In genomic region chr11:86403845-86404244, GRCm38 (mm10) we compare ENCODE assay signal across 17 mouse cellular contexts. TPM values are rescaled to one million over a fixed set of nuclear protein-coding genes. Genes with fewer than 3 reads are reported as not detected.
DNase-seq lines count a peak whose midpoint lies in the region; ATAC-seq and TF ChIP-seq lines count a peak whose summit lies in the region.
"Had no signal": no experiment of that assay in that cellular context is flagged by ENCODE, and none has a peak within 500 bp of the region (broad histone marks: within the 10 kb centered on the region; RNA-seq: fewer than 3 reads in every experiment).

No protein-coding gene starts in this region.

- H3K27ac ChIP-seq in heart, adult 2 months, result no peak overlapping the region
- no peak overlapping the region for H3K27ac ChIP-seq in CH12.LX (ENCODE audit: insufficient read depth, low read depth)
- H3K27ac ChIP-seq: embryonic facial prominence, embryonic 10.5 days; forebrain, embryonic 13.5 days; heart, embryonic 13.5 days; hindbrain, embryonic 15.5 days had no signal

- 92% methylated on average over 2 of the region's 2 CpGs for WGBS in heart, adult 2 months

- peaks cover 15% of the 10 kb centered on the region for H3K9me3 ChIP-seq in CH12.LX (replicated peaks; ENCODE audit: low read length)
- H3K9me3 ChIP-seq: embryonic facial prominence, embryonic 10.5 days; forebrain, embryonic 13.5 days; heart, embryonic 13.5 days; hindbrain, embryonic 15.5 days had no signal

- in situ Hi-C loops in CH12.LX (cut with MboI; ENCODE audit: low pct_ligation_motif_present, low pct_unique_long_range_greater_than_20kb, low sequenced_read_pairs), result no loop called here

- TF ChIP-seq CTCF in heart, adult 2 months (IDR thresholded peaks at IDR 0.05), result no peak
- TF ChIP-seq CTCF in CH12.LX (conservative IDR thresholded peaks at IDR 0.05 in 1 of 2, IDR thresholded peaks at IDR 0.05 in 1 of 2; ENCODE audit: low read depth in 2 of 2, low read length in 2 of 2), result no peak

- H3K4me3 ChIP-seq in heart, adult 2 months, result no peak overlapping the region
- H3K4me3 ChIP-seq in CH12.LX (replicated peaks in 1 of 3; ENCODE audit: low read depth in 2 of 3, low read length in 2 of 3, poor library complexity in 1 of 3), result no peak overlapping the region
- H3K4me3 ChIP-seq: embryonic facial prominence, embryonic 10.5 days; forebrain, embryonic 13.5 days; heart, embryonic 13.5 days; hindbrain, embryonic 15.5 days had no signal

- H3K9ac ChIP-seq in heart, adult 2 months (ENCODE audit: low read depth, low read length), result no peak overlapping the region
- no peak overlapping the region for H3K9ac ChIP-seq in CH12.LX (ENCODE audit: insufficient read depth, low read depth)
- H3K9ac ChIP-seq: forebrain, embryonic 13.5 days; forebrain, postnatal 0 days; heart, embryonic 13.5 days; hindbrain, embryonic 15.5 days had no signal

- dilution Hi-C loops in CH12.LX (cut with MboI; ENCODE audit: extremely low pct_ligation_motif_present, extremely low pct_unique_long_range_greater_than_20kb, low sequenced_read_pairs), result no loop called here

- H3K36me3 ChIP-seq in heart, adult 2 months (ENCODE audit: control insufficient read depth, insufficient read depth, low read length), result no peaks in the 10 kb centered on the region
- no peaks in the 10 kb centered on the region for H3K36me3 ChIP-seq in CH12.LX (replicated peaks in 1 of 2; ENCODE audit: control insufficient read depth in 1 of 2, insufficient read depth in 1 of 2, low read length in 1 of 2)
- H3K36me3 ChIP-seq: embryonic facial prominence, embryonic 10.5 days; heart, embryonic 13.5 days; hindbrain, embryonic 15.5 days had no signal

- no peak for TF ChIP-seq EP300 in heart, adult 2 months (IDR thresholded peaks at IDR 0.05; ENCODE audit: insufficient read depth, low read depth, low read length)
- no peak; the same call in 1 of the 2 replicates for TF ChIP-seq EP300 in CH12.LX (IDR thresholded peaks at IDR 0.05; ENCODE audit: low read length)

- H3K4me2 ChIP-seq in CH12.LX (ENCODE audit: insufficient read depth, low read depth, poor library complexity, severe bottlenecking), result 0 out of 2 replicates have a peak overlapping the region, but pooled peaks have one; percentile 9
- H3K4me2 ChIP-seq: forebrain, embryonic 13.5 days; heart, embryonic 13.5 days; hindbrain, embryonic 15.5 days had no signal

- TF ChIP-seq POLR2A in heart, adult 2 months (IDR thresholded peaks at IDR 0.05; ENCODE audit: insufficient read depth, low read depth, low read length), result no peak
- TF ChIP-seq POLR2A in CH12.LX (IDR thresholded peaks at IDR 0.05; ENCODE audit: low read depth, low read length), result no peak

- H3K4me1 ChIP-seq in heart, adult 2 months (ENCODE audit: control insufficient read depth, insufficient read depth, low read length), result no peaks in the 10 kb centered on the region; the same call in 1 of the 2 replicates
- H3K4me1 ChIP-seq in CH12.LX (ENCODE audit: control insufficient read depth in 1 of 2, insufficient read depth in 2 of 2), result peaks cover 17 to 49% of the 10 kb centered on the region in 2 experiments
- H3K4me1 ChIP-seq: forebrain, embryonic 13.5 days; hindbrain, embryonic 15.5 days had no signal

- TF ChIP-seq RAD21 in CH12.LX (IDR thresholded peaks at IDR 0.05; ENCODE audit: low read depth, low read length), result no peak

- H3K79me2 ChIP-seq in heart, adult 2 months (replicated peaks; ENCODE audit: control insufficient read depth, insufficient read depth, low read length), result no peaks in the 10 kb centered on the region
- H3K79me2 ChIP-seq in CH12.LX (replicated peaks; ENCODE audit: control insufficient read depth, extremely low read depth, insufficient read depth, poor library complexity, severe bottlenecking), result no peaks in the 10 kb centered on the region

- no peaks in the 10 kb centered on the region for H3K27me3 ChIP-seq in heart, adult 2 months (ENCODE audit: control insufficient read depth, insufficient read depth, low read length)
- no peaks in the 10 kb centered on the region for H3K27me3 ChIP-seq in CH12.LX (replicated peaks)
- H3K27me3 ChIP-seq: heart, embryonic 13.5 days; hindbrain, embryonic 15.5 days had no signal

- intact Hi-C loops in heart, adult 2 months (cut with DNase I), result no loop called here

- ATAC-seq in megakaryocyte, adult 5-6 weeks (ENCODE audit: poor library complexity, severe bottlenecking), result no peak
- ATAC-seq: CD4-positive, CD25-positive, alpha-beta regulatory T cell, adult 4 months; forebrain, embryonic 13.5 days; forebrain, postnatal 0 days had no signal

- peak; percentile 86 for DNase-seq in heart, adult 11 months
- DNase-seq in heart, adult 2 months, result no peak
- DNase-seq in A20 (ENCODE audit: low read depth, low spot score), result peak; percentile 77
- no peak for DNase-seq in CH12.LX (ENCODE audit: extremely low read depth)
- DNase-seq in testis, postnatal 10 days (ENCODE audit: low spot score), result peak; percentile 46
- DNase-seq in thymus, postnatal 25 days, result no peak
- DNase-seq: adrenal gland, postnatal 10 days; cerebellum, adult 11-12 months; cerebellum, adult 9-11 months; forebrain, postnatal 0 days; heart, postnatal 36 days had no signal

TF ChIP-seq in CH12.LX, 34 proteins besides CTCF, POLR2A, EP300 and RAD21:
- TF ChIP-seq BHLHE40 (IDR thresholded peaks at IDR 0.05; ENCODE audit: low read depth, low read length) (peak; percentile 44), RCOR1 (conservative IDR thresholded peaks at IDR 0.05; ENCODE audit: low read depth, low read length) (no peak)

RNA-seq across cellular contexts. Expression of gene Med13, which starts 46.4 kb away (rescaled TPM):
- total RNA-seq in heart, adult 2 months (2021), result 10 to 100 TPM; 32.2 to 36.6 TPM
- 15.9 and 27.6 TPM in 2 replicates for polyA plus RNA-seq in heart, adult 2 months (2012; rRNA removed)
- total RNA-seq in CH12.LX (2012; rRNA removed), result 33.2 and 37.9 TPM in 2 replicates
- 40.9 and 47.6 TPM in 2 replicates for total RNA-seq in CH12.LX (2014; rRNA removed)
- 31.6 and 41.5 TPM in 2 replicates for polyA plus RNA-seq in CH12.LX (2012; ENCODE audit: insufficient read length, low read depth)
- 51.7 and 62.6 TPM in 2 replicates for total RNA-seq in megakaryocyte, adult 5-6 weeks (2015)
- total RNA-seq in megakaryocyte, adult 5-6 weeks (2017), result 54.4 and 65.2 TPM in 2 replicates

Comparison
In these comparisons a context has a peak if more than half of its experiments do, and no peak if none do; other contexts are left out.
1. DNase-seq: peak in heart, adult 11 months (single experiment), A20 (single experiment) and testis, postnatal 10 days (single experiment); none in heart, adult 2 months (0 of 2), CH12.LX (single experiment) and thymus, postnatal 25 days (single experiment).